Mouse (Mus musculus): ENCODE data around the gene Ubl4a. TPM values are rescaled to one million over a fixed set of nuclear protein-coding genes. Genes with fewer than 3 reads are reported as not detected.
"Not testable (repeated sequence)": the region's sequence is repeated elsewhere in the genome, so short reads cannot be mapped to it uniquely, and the experiment has no call there.

Gene Ubl4a
- polyA plus RNA-seq, 1 experiment from 2014 or later: 76.5 TPM

DNA sequence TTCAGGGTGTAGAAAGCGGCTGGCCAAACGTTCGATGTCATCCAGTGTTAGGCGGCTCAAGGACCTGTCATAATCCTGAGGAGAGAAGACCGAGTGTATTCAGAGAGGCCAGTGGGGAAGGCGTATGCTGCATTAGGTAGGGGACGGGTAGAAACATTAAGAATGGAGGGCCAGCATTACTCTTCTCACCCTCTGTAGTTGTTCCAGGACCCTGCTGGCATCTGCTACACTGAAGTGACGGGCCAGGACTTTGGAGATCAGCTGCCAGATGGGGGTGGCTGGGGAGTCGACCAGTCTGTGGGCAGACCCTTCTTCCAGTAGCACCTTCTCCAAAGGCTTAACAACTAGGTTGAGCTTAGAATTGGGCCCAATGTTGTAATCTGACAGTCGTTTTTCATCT lies 5.5 kb downstream of the Ubl4a start:
- ATAC-seq (ENCODE audit: low FRiP score) (no peak), DNase-seq (ENCODE audit: low spot score, missing footprints) (peak; percentile 83)
- H3K4me3 ChIP-seq (ENCODE audit: low read depth, low read length): peak overlapping the region; percentile 59
- no peaks in the 10 kb centered on the region for H3K36me3 ChIP-seq (ENCODE audit: control insufficient read depth, insufficient read depth, low read length)
- WGBS: 74% methylated on average over 10 of the region's 10 CpGs
- H3K27me3 ChIP-seq (ENCODE audit: control insufficient read depth, insufficient read depth, low read length): no peaks in the 10 kb centered on the region
- no peak overlapping the region for H3K27ac ChIP-seq (ENCODE audit: low read depth, low read length)
- peak overlapping the region; percentile 61 for H3K4me2 ChIP-seq
- no peaks in the 10 kb centered on the region for H3K9me3 ChIP-seq (ENCODE audit: control insufficient read depth, low read length)
- H3K9ac ChIP-seq (ENCODE audit: low read length): peak overlapping the region; percentile 76
- peaks cover 6% of the 10 kb centered on the region for H3K4me1 ChIP-seq (ENCODE audit: control insufficient read depth, insufficient read depth, low read length)

DNA sequence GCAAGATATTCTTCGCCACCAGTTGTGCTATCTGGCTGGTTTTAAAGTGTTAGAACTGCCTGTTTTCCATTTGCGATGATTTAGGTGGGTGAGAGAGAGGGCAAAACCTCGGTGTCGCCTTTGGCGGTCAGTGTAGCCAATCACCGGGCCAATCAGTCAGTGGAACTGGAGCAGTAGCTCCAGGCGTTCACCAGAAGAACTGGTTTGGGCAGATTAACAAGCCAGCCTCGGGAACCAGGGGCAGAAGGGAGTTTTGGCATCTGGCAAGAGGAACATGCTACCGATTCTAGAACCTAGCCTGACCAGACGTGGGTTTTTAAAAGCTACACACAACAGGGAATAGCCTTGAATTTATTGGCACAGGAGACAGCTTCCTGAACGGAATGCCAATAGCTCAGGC lies 13.8 kb downstream of the Ubl4a start:
- Histone ChIP-seq H3K9ac (ENCODE audit: low read length) (no peak overlapping the region), H3K9me3 (ENCODE audit: control insufficient read depth, low read length) (no peaks in the 10 kb centered on the region), H3K4me3 (ENCODE audit: low read depth, low read length) (no peak overlapping the region), H3K27me3 (ENCODE audit: control insufficient read depth, insufficient read depth, low read length) (no peaks in the 10 kb centered on the region), H3K4me2 (no peak overlapping the region), H3K4me1 (ENCODE audit: control insufficient read depth, insufficient read depth, low read length) (no peaks in the 10 kb centered on the region), H3K36me3 (ENCODE audit: control insufficient read depth, insufficient read depth, low read length) (no peaks in the 10 kb centered on the region), H3K27ac (ENCODE audit: low read depth, low read length) (no peak overlapping the region)
- DNase-seq (ENCODE audit: low spot score, missing footprints): no peak
- WGBS: 56% methylated on average over 11 of the region's 11 CpGs
- ATAC-seq (ENCODE audit: low FRiP score): no peak

DNA sequence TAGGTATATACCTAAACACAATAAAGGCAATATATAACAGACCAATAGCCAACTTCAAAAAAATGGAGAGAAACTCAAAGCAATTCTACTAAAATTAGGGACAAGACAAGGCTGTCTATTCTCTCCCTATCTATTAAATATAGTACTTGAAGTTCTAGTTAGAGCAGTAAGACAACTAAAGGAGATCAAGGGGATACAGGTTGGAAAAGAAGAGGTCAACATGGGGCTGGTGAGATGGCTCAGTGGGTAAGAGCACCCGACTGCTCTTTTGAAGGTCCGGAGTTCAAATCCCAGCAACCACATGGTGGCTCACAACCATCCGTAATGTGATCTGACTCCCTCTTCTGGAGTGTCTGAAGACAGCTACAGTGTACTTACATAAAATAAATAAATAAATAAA lies 15.9 kb downstream of the Ubl4a start:
- 95% methylated on average over 2 of the region's 3 CpGs for WGBS
- not testable (repeated sequence) for H3K27me3 ChIP-seq (ENCODE audit: control insufficient read depth, insufficient read depth, low read length); ATAC-seq (ENCODE audit: low FRiP score); DNase-seq (ENCODE audit: low spot score, missing footprints); H3K36me3 ChIP-seq (ENCODE audit: control insufficient read depth, insufficient read depth, low read length); H3K4me2 ChIP-seq; H3K4me1 ChIP-seq (ENCODE audit: control insufficient read depth, insufficient read depth, low read length); H3K9me3 ChIP-seq (ENCODE audit: control insufficient read depth, low read length); H3K27ac ChIP-seq (ENCODE audit: low read depth, low read length); H3K9ac ChIP-seq (ENCODE audit: low read length); H3K4me3 ChIP-seq (ENCODE audit: low read depth, low read length)

DNA sequence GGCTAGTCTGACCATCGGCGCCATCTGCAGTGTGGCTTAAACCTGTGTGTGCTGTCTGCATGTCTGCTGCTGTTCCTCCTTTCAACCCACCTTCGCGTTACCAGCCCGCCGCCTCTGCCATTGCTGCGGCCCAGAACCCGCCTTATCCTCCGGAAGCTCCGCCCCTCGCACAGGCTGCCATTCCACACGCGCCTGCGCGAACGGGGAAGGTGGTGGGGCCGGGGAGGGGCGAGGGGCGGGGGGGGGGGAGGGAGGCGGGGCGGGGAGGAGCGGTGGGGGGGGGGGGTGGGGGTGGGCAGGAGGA lies 19.6 kb downstream of the Ubl4a start, which contains the start of gene Lage3:
TSS of gene Lage3 (minus strand) at position 152 of the 304 bp plus-strand sequence.
- H3K36me3 ChIP-seq (ENCODE audit: control insufficient read depth, insufficient read depth, low read length): no peaks in the 10 kb centered on the region
- no peaks in the 10 kb centered on the region for H3K9me3 ChIP-seq (ENCODE audit: control insufficient read depth, low read length)
- H3K27me3 ChIP-seq (ENCODE audit: control insufficient read depth, insufficient read depth, low read length): no peaks in the 10 kb centered on the region
- DNase-seq (ENCODE audit: low spot score, missing footprints) (peak; percentile 92), ATAC-seq (ENCODE audit: low FRiP score) (peak; percentile 89)
- H3K4me1 ChIP-seq (ENCODE audit: control insufficient read depth, insufficient read depth, low read length): no peaks in the 10 kb centered on the region; the same call in 1 of the 2 replicates
- H3K9ac ChIP-seq (ENCODE audit: low read length): peak within 1 kb of the TSS; percentile 65
- peak within 1 kb of the TSS; percentile 39 for H3K4me3 ChIP-seq (ENCODE audit: low read depth, low read length)
- WGBS: 11% methylated on average over 13 of the region's 22 CpGs
- H3K4me2 ChIP-seq: peak within 1 kb of the TSS; percentile 50
- no peak within 1 kb of the TSS for H3K27ac ChIP-seq (ENCODE audit: low read depth, low read length)

DNA sequence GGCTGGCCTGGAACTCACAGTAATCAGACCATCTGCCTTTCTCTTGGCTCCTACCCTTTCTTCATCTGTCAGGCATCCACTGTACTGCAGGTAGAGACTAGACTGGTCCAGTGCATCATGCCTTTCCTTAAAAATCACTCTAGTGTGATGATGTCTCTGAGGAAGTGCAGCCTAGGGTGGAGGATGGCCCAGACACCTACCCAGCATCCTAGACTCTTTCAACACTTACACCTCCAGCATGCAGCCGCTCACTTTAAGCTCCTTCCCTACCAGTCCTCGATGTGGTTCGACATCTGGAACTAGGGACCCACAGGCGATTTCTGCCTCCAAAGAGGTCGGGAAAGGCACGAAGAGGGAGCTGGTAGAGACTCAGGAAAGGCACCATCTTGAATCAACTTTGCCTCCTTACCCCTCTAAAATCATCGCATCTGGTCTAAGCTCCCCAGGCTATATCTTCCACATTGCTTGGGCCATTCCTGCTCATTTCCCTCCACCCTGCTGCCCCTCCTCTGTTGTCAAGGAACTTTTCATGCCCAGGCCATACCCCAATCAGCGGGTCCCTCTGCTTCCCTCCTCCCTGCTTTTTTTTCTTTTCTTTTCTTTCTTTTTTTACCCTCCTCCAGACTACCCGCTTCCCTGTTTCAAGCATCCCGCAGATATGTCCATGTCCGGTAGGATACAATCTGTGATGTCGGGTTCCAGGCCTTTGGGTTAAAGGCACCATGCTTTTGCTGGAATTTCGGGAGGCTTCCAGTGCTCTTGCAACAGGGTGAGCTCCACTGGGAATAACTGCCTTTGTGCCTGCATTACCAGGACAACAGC lies 20.2 kb downstream of the Ubl4a start:
- Histone ChIP-seq H3K4me3 (ENCODE audit: low read depth, low read length) (peak overlapping the region; percentile 39), H3K36me3 (ENCODE audit: control insufficient read depth, insufficient read depth, low read length) (no peaks in the 10 kb centered on the region), H3K27me3 (ENCODE audit: control insufficient read depth, insufficient read depth, low read length) (no peaks in the 10 kb centered on the region), H3K9me3 (ENCODE audit: control insufficient read depth, low read length) (no peaks in the 10 kb centered on the region), H3K4me1 (ENCODE audit: control insufficient read depth, insufficient read depth, low read length) (no peaks in the 10 kb centered on the region; the same call in 1 of the 2 replicates), H3K27ac (ENCODE audit: low read depth, low read length) (no peak overlapping the region), H3K4me2 (peak overlapping the region; percentile 50), H3K9ac (ENCODE audit: low read length) (peak overlapping the region; percentile 65)
- WGBS: 36% methylated on average over 13 of the region's 13 CpGs
- ATAC-seq (ENCODE audit: low FRiP score): peak; percentile 30
- DNase-seq (ENCODE audit: low spot score, missing footprints): no peak

- 56% methylated on average over 2 of the region's 2 CpGs for WGBS
- ATAC-seq (ENCODE audit: low FRiP score): no peak
These were observed 42.7 kb downstream of the Ubl4a start for GRCm38 (mm10) chrX:74330166-74330930.

DNA sequence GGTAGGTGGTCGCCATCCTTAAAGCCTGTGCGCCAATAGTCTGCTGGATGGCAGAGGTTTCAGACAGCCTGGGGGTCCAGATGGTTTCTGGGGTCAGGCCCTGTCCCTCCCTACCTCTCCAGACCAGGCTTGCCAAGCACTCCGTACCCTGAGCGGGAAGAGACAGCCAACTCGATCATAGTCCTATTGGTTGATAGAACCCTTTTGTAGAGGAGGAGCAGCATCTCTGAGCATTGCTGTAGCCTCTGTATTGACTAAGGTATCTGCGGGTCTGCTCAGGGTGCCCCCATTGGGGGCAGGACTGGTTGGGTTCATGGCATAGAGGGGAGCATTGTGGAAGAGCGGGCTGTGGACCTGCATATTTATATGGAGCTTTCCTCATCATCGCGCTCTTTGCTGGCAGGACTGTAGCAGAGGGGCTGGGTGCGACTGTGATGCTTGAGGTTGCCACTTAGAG lies 43.8 kb downstream of the Ubl4a start:
- H3K36me3 ChIP-seq (ENCODE audit: control insufficient read depth, insufficient read depth, low read length): no peaks in the 10 kb centered on the region
- H3K27ac ChIP-seq (ENCODE audit: low read depth, low read length): no peak overlapping the region; the same call in 1 of the 2 replicates
- H3K4me2 ChIP-seq: peak overlapping the region; percentile 60
- H3K4me3 ChIP-seq (ENCODE audit: low read depth, low read length): peak overlapping the region; percentile 43
- WGBS: 20% methylated on average over 9 of the region's 10 CpGs
- DNase-seq (ENCODE audit: low spot score, missing footprints): peak; percentile 85
- ATAC-seq (ENCODE audit: low FRiP score): peak; percentile 68; the same call in 1 of the 2 replicates
- peaks cover 8% of the 10 kb centered on the region; the same call in 1 of the 2 replicates for H3K4me1 ChIP-seq (ENCODE audit: control insufficient read depth, insufficient read depth, low read length)
- no peaks in the 10 kb centered on the region for H3K9me3 ChIP-seq (ENCODE audit: control insufficient read depth, low read length)
- H3K9ac ChIP-seq (ENCODE audit: low read length): peak overlapping the region; percentile 71
- H3K27me3 ChIP-seq (ENCODE audit: control insufficient read depth, insufficient read depth, low read length): no peaks in the 10 kb centered on the region

More at GRCm38 (mm10) chrX:74330166-74330930, 42.7 kb downstream of the Ubl4a start:
- peak overlapping the region; percentile 71; the same call in 1 of the 2 replicates for H3K9ac ChIP-seq (ENCODE audit: low read length)
- peak overlapping the region; percentile 60 for H3K4me2 ChIP-seq
- H3K27me3 ChIP-seq (ENCODE audit: control insufficient read depth, insufficient read depth, low read length): no peaks in the 10 kb centered on the region
- no peak for DNase-seq (ENCODE audit: low spot score, missing footprints)
- H3K27ac ChIP-seq (ENCODE audit: low read depth, low read length): no peak overlapping the region
- no peaks in the 10 kb centered on the region for H3K36me3 ChIP-seq (ENCODE audit: control insufficient read depth, insufficient read depth, low read length)
- H3K4me1 ChIP-seq (ENCODE audit: control insufficient read depth, insufficient read depth, low read length): peaks cover 8% of the 10 kb centered on the region; the same call in 1 of the 2 replicates
- H3K4me3 ChIP-seq (ENCODE audit: low read depth, low read length): peak overlapping the region; percentile 43
- no peaks in the 10 kb centered on the region for H3K9me3 ChIP-seq (ENCODE audit: control insufficient read depth, low read length)

- no peaks in the 10 kb centered on the region for H3K36me3 ChIP-seq (ENCODE audit: control insufficient read depth, insufficient read depth, low read length)
- DNase-seq (ENCODE audit: low spot score, missing footprints) (peak; percentile 96), ATAC-seq (ENCODE audit: low FRiP score) (peak; percentile 95)
- H3K9me3 ChIP-seq (ENCODE audit: control insufficient read depth, low read length): no peaks in the 10 kb centered on the region
- H3K4me1 ChIP-seq (ENCODE audit: control insufficient read depth, insufficient read depth, low read length): peaks cover 8% of the 10 kb centered on the region; the same call in 1 of the 2 replicates
- no peaks in the 10 kb centered on the region for H3K27me3 ChIP-seq (ENCODE audit: control insufficient read depth, insufficient read depth, low read length)
- WGBS: 17% methylated on average over 14 of the region's 30 CpGs
- H3K9ac ChIP-seq (ENCODE audit: low read length): peak within 1 kb of the TSS; percentile 71
- H3K4me2 ChIP-seq: peak within 1 kb of the TSS; percentile 60
- H3K4me3 ChIP-seq (ENCODE audit: low read depth, low read length): peak within 1 kb of the TSS; percentile 43
- H3K27ac ChIP-seq (ENCODE audit: low read depth, low read length): peak within 1 kb of the TSS; percentile 73
These were observed 44.3 kb downstream of the Ubl4a start, which contains the start of gene Plxna3 for GRCm38 (mm10) chrX:74328725-74329161. Gene Plxna3 (plus strand): TSS chrX:74329066.
